ENCODE assay signal across 9 mouse cellular contexts in genomic region chr7:127129638-127130037, GRCm38 (mm10). TPM values are rescaled to one million over a fixed set of nuclear protein-coding genes. Genes with fewer than 3 reads are reported as not detected.
DNase-seq lines count a peak whose midpoint lies in the region; ATAC-seq and TF ChIP-seq lines count a peak whose summit lies in the region.
"Had no signal": no experiment of that assay in that cellular context is flagged by ENCODE, and none has a peak within 500 bp of the region (broad histone marks: within the 10 kb centered on the region; RNA-seq: fewer than 3 reads in every experiment).

No protein-coding gene starts in this region.

- peak; percentile 45; the same call in 1 of the 2 replicates for TF ChIP-seq CTCF in small intestine, adult 2 months (IDR thresholded peaks at IDR 0.05; ENCODE audit: extremely low read depth, insufficient read length, insufficient replicate concordance, low read depth, low read length)

- DNase-seq in heart, adult 8-10 months (ENCODE audit: low spot score) = peak; percentile 11
- peak; percentile 76 for DNase-seq in 3T3-L1 (ENCODE audit: low read depth, low spot score)
- peak; percentile 52 for DNase-seq in Muller cell, postnatal 12 days (ENCODE audit: inconsistent ontology term)
- peak; percentile 42 to 46 for DNase-seq in left cerebral cortex, postnatal 36 days (ENCODE audit: low spot score in 2 of 2)

- H3K4me2 ChIP-seq in heart, embryonic 11.5 days = no peak overlapping the region
- H3K4me2 ChIP-seq in midbrain, embryonic 15.5 days = no peak overlapping the region
- H3K4me2 ChIP-seq: midbrain, embryonic 12.5 days had no signal

- no peaks in the 10 kb centered on the region for H3K4me1 ChIP-seq in heart, embryonic 11.5 days (ENCODE audit: control insufficient read depth, insufficient read depth, low read length)
- H3K4me1 ChIP-seq in small intestine, adult 2 months (ENCODE audit: control insufficient read depth, insufficient read depth, insufficient read length, low read length) = peaks cover 3% of the 10 kb centered on the region; the same call in 1 of the 2 replicates
- H3K4me1 ChIP-seq in midbrain, embryonic 15.5 days = no peaks in the 10 kb centered on the region
- H3K4me1 ChIP-seq: midbrain, embryonic 12.5 days had no signal

- 24% methylated on average over 4 of the region's 4 CpGs for WGBS in heart, embryonic 11.5 days (ENCODE audit: insufficient replicate concordance)
- WGBS in small intestine, adult 2 months = 3% methylated on average over 4 of the region's 4 CpGs
- 15% methylated on average over 4 of the region's 4 CpGs for WGBS in midbrain, embryonic 15.5 days

- no peak overlapping the region for H3K9ac ChIP-seq in heart, embryonic 11.5 days (ENCODE audit: low read depth, low read length)
- H3K9ac ChIP-seq in midbrain, embryonic 15.5 days = no peak overlapping the region
- H3K9ac ChIP-seq: midbrain, embryonic 12.5 days had no signal

- no peak overlapping the region for H3K27ac ChIP-seq in heart, embryonic 11.5 days (ENCODE audit: low read depth, low read length)
- no peak overlapping the region for H3K27ac ChIP-seq in small intestine, adult 2 months (ENCODE audit: insufficient read depth, low read depth, low read length)
- H3K27ac ChIP-seq in midbrain, embryonic 15.5 days = no peak overlapping the region
- H3K27ac ChIP-seq: midbrain, embryonic 12.5 days had no signal

- no peaks in the 10 kb centered on the region for H3K9me3 ChIP-seq in heart, embryonic 11.5 days (replicated peaks; ENCODE audit: control insufficient read depth, low read length)
- no peaks in the 10 kb centered on the region for H3K9me3 ChIP-seq in midbrain, embryonic 15.5 days
- H3K9me3 ChIP-seq: midbrain, embryonic 12.5 days had no signal

- ATAC-seq in heart, embryonic 11.5 days (replicated peaks; ENCODE audit: insufficient number of reproducible peaks, low FRiP score, low TSS enrichment) = no peak
- ATAC-seq in erythroblast, adult 5-6 weeks (replicated peaks; ENCODE audit: low FRiP score, poor library complexity, severe bottlenecking) = peak; percentile 85
- no peak for ATAC-seq in midbrain, embryonic 15.5 days (replicated peaks)

- no peaks in the 10 kb centered on the region for H3K36me3 ChIP-seq in heart, embryonic 11.5 days (ENCODE audit: control insufficient read depth, insufficient read depth, low read length)
- no peaks in the 10 kb centered on the region for H3K36me3 ChIP-seq in small intestine, adult 2 months (ENCODE audit: control insufficient read depth, insufficient read depth, low read length)
- H3K36me3 ChIP-seq in midbrain, embryonic 15.5 days (replicated peaks) = no peaks in the 10 kb centered on the region
- H3K36me3 ChIP-seq: midbrain, embryonic 12.5 days had no signal

- H3K4me3 ChIP-seq in heart, embryonic 11.5 days (ENCODE audit: low read depth, low read length) = no peak overlapping the region
- no peak overlapping the region for H3K4me3 ChIP-seq in small intestine, adult 2 months (ENCODE audit: low read depth, low read length)
- H3K4me3 ChIP-seq in midbrain, embryonic 15.5 days = no peak overlapping the region
- H3K4me3 ChIP-seq: midbrain, embryonic 12.5 days had no signal

- intact Hi-C loops in left cerebral cortex, postnatal 36 days (cut with DNase I) = no loop called here

- H3K27me3 ChIP-seq in heart, embryonic 11.5 days (ENCODE audit: control insufficient read depth, insufficient read depth, low read length) = no peaks in the 10 kb centered on the region
- H3K27me3 ChIP-seq in small intestine, adult 2 months (ENCODE audit: control insufficient read depth, insufficient read depth, low read length) = no peaks in the 10 kb centered on the region
- H3K27me3 ChIP-seq in midbrain, embryonic 15.5 days (replicated peaks) = no peaks in the 10 kb centered on the region
- H3K27me3 ChIP-seq: midbrain, embryonic 12.5 days had no signal

- TF ChIP-seq POLR2A in small intestine, adult 2 months (IDR thresholded peaks at IDR 0.05; ENCODE audit: low read depth, low read length) = no peak

RNA-seq across cellular contexts. Expression of gene Qprt, which starts 7.6 kb away (rescaled TPM):
- total RNA-seq in heart, adult 8-10 months (2022) = not detected
- 6.2 and 6.6 TPM in 2 replicates for polyA plus RNA-seq in heart, embryonic 11.5 days (2014; fragmentation: Nextera tagmentation; extraction: Ambion mirVana)
- 1.7 TPM in 1 of 2 replicates, not detected in the other for total RNA-seq in erythroblast, adult 5-6 weeks (2015; ENCODE audit: low replicate concordance)
- 0.34 TPM in 1 of 2 replicates, not detected in the other for total RNA-seq in erythroblast, adult 5-6 weeks (2017; ENCODE audit: low replicate concordance)
- under 1 TPM in 1 of 2 experiments, not detected in 1; 0.63 TPM for total RNA-seq in left cerebral cortex, postnatal 36 days (2021)
- 0.37 and 1.7 TPM in 2 replicates for polyA plus RNA-seq in small intestine, adult 2 months (2012; rRNA removed)
- 0.76 and 0.83 TPM in 2 replicates for polyA plus RNA-seq in midbrain, embryonic 15.5 days (2015; fragmentation: Nextera tagmentation; extraction: Ambion mirVana)

RNA-seq across cellular contexts. Expression of gene Spn, which starts 8.0 kb away (rescaled TPM):
- total RNA-seq in heart, adult 8-10 months (2022) = under 1 TPM; 0.38 to 0.57 (median 0.46) TPM
- polyA plus RNA-seq in heart, embryonic 11.5 days (2014; fragmentation: Nextera tagmentation; extraction: Ambion mirVana) = 0.32 and 0.39 TPM in 2 replicates
- total RNA-seq in erythroblast, adult 5-6 weeks (2015; ENCODE audit: low replicate concordance) = 15.8 and 24.9 TPM in 2 replicates
- total RNA-seq in erythroblast, adult 5-6 weeks (2017; ENCODE audit: low replicate concordance) = 58.3 and 60.0 TPM in 2 replicates
- total RNA-seq in left cerebral cortex, postnatal 36 days (2021) = under 1 TPM; 0.12 to 0.25 TPM
- polyA plus RNA-seq in small intestine, adult 2 months (2012; rRNA removed) = 2.4 and 3.9 TPM in 2 replicates
- 0.04 TPM in 1 of 2 replicates, not detected in the other for polyA plus RNA-seq in midbrain, embryonic 15.5 days (2015; fragmentation: Nextera tagmentation; extraction: Ambion mirVana)

RNA-seq across cellular contexts. Expression of gene AI467606, which starts 38.5 kb away (rescaled TPM):
- total RNA-seq in heart, adult 8-10 months (2022) = 1 to 10 TPM; 1.2 to 2.9 (median 1.3) TPM
- 0.92 and 0.96 TPM in 2 replicates for polyA plus RNA-seq in heart, embryonic 11.5 days (2014; fragmentation: Nextera tagmentation; extraction: Ambion mirVana)
- 19.8 and 26.8 TPM in 2 replicates for total RNA-seq in erythroblast, adult 5-6 weeks (2015; ENCODE audit: low replicate concordance)
- 17.1 and 19.9 TPM in 2 replicates for total RNA-seq in erythroblast, adult 5-6 weeks (2017; ENCODE audit: low replicate concordance)
- total RNA-seq in left cerebral cortex, postnatal 36 days (2021) = 1 to 10 TPM; 1.1 to 1.3 TPM
- 21.2 and 22.7 TPM in 2 replicates for polyA plus RNA-seq in small intestine, adult 2 months (2012; rRNA removed)
- 1.9 and 2.3 TPM in 2 replicates for polyA plus RNA-seq in midbrain, embryonic 15.5 days (2015; fragmentation: Nextera tagmentation; extraction: Ambion mirVana)

RNA-seq across cellular contexts. Expression of gene Zg16, which starts 42.5 kb away (rescaled TPM):
- total RNA-seq in heart, adult 8-10 months (2022) = not detected
- polyA plus RNA-seq in heart, embryonic 11.5 days (2014; fragmentation: Nextera tagmentation; extraction: Ambion mirVana) = not detected in 2 replicates
- total RNA-seq in erythroblast, adult 5-6 weeks (2015; ENCODE audit: low replicate concordance) = not detected in 2 replicates
- 3.2 and 5.0 TPM in 2 replicates for total RNA-seq in erythroblast, adult 5-6 weeks (2017; ENCODE audit: low replicate concordance)
- not detected for total RNA-seq in left cerebral cortex, postnatal 36 days (2021)
- polyA plus RNA-seq in small intestine, adult 2 months (2012; rRNA removed) = 4,647 and 5,350 TPM in 2 replicates
- polyA plus RNA-seq in midbrain, embryonic 15.5 days (2015; fragmentation: Nextera tagmentation; extraction: Ambion mirVana) = not detected in 2 replicates
- polyA plus RNA-seq: midbrain, embryonic 12.5 days had no signal

Comparison
In these comparisons a context has a peak if more than half of its experiments do, and no peak if none do; other contexts are left out.
1. DNase-seq: peak in every context shown above with its lines; median percentile 76 in 3T3-L1; 52 in Muller cell, postnatal 12 days; 44 in left cerebral cortex, postnatal 36 days; 11 in heart, adult 8-10 months.
2. RNA of gene Spn, which starts 8.0 kb away (total RNA-seq): 15.8 to 60.0 TPM in erythroblast, adult 5-6 weeks; 0.38 to 0.57 TPM in heart, adult 8-10 months and 0.12 to 0.25 TPM in left cerebral cortex, postnatal 36 days; every median in the first group is over 10 times any median in the second.
3. RNA of gene AI467606, which starts 38.5 kb away (total RNA-seq): 17.1 to 26.8 TPM in erythroblast, adult 5-6 weeks; 1.2 to 2.9 TPM in heart, adult 8-10 months and 1.1 to 1.3 TPM in left cerebral cortex, postnatal 36 days; every median in the first group is over 4 times any median in the second.